Mouse (Mus musculus) gonadal fat pad, adult 2 months (tissue): ENCODE measurements around the gene Knop1. TPM values are rescaled to one million over a fixed set of nuclear protein-coding genes. Genes with fewer than 3 reads are reported as not detected.

Source experiments
- DNase-seq: peaks from one replicate; pipeline ENCODE4 v3.0.0-alpha.2; 2012; ENCODE audit warnings: low read depth
- polyA plus RNA-seq: library from polyadenylated mRNA; depleted of rRNA; stranded (reverse); fragments of >200 nt; gene quantifications from 2 replicates; pipeline ENCODE4 v1.2.3, GENCODE M21; 2012; rRNA removed

The Knop1 gene
- 10.1 and 12.9 TPM in 2 replicates for polyA plus RNA-seq

- DNase-seq: no peak
These were observed at the start of gene Knop1 for GRCm38 (mm10) chr7:118855877-118856304. Knop1 (minus strand) TSS chr7:118856254.

DNA sequence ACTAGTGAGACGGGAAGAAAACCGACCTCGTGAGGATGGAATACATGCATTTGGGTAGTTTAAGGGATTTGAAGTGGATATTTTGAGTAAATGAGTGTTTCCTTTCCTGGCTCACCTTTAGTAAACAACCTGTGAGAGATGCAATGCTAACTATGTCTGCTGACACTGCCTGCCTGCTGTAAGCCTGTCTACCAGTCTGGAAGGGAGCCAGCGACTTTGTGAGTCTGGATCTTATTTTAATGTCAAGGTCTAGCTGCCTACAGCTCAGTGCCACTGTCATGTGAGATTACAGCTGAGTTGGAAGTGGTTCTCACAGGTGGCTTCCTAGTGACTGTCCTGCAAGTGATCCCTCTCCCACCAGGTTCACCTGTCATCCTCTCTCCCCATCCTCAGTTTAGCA is 48.5 kb upstream of the Knop1 start:
- DNase-seq: no peak

DNA sequence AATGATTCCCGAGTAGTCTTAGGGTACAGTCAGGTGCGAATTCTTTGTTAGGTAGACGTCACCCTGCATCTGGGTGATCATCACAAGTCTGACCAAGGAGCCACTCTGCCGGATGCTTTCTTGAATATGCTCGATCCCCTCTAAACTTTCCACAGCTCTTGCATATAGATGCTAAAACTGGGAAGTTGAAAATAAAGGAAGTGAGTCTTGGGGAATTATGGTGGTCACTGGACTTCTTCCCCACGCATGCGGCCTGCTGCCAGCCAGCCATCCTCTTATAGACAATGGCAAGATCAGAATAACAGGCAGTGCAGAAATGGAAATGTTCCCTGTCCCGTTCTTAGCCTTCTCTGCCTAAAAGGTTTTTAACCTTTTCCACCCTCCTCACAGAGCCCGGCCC is 47.8 kb upstream of the Knop1 start:
- no peak for DNase-seq

GRCm38 (mm10) chr7:118902944-118903343 is 46.9 kb upstream of the Knop1 start:
- peak; percentile 63 for DNase-seq

DNA sequence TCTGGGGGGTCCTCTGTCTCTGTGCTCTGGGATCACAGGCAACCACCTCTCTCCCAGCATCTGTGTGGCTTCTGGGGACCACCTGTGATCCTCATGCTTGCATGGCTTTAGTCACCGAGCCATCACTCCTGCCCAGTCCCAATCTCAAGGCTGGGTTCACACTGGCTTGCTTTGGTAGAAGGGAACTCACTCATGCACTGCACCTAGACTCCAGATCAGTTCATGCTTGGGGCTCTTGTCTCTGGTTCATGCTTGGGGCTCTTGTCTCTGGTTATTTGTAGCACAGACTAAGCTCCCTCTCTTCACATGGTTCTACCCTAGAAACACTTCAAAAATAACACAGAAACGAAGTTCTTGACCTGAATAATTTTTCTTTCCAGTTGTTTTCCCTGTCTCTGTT is 44.0 kb upstream of the Knop1 start:
- no peak for DNase-seq

- no peak for DNase-seq
These were observed 42.0 kb upstream of the Knop1 start for GRCm38 (mm10) chr7:118898063-118898462.

DNA sequence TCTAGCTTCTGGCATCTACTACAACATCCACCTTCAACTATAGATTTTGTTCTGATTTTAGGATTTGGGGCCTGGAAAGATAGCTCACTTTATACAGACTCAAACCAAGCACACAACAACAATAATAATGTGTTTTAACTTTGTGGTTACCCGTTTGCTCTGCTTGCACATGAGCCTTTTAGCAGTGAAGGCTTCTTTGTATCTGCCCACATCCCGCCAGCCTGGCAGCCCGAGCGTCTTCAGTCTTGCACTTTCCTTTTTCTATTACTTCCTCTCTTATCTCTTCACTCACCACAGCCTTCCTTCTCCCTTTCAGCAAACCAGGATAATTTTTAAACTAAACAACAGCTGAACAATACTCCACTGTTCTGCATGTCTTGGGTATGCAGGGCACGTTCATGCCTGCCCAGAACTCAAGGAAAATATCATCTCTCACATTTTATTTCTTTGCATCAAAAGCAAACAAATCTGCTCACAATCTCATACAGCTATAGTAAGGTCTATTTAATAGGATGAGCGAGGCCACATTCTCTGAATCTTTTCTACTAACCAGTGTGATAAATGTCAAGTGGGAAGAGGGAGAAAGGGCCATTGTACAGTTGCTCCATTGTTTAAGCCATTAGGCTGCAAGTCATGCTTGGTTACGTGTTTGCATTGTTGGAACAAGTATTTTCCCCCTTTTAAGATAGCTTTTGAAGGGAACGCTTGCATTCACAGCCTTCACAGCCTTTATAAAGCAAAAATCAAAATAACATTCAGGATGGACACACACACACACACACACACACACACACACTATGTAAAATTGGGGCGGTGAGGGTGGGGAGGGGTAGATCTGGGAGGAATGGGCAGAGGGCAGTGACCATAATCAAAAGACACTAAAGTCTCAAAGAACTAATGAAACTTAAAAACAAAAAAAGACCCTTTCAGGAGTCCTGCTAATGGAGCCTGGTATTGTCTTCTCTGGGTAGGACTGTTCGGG is 39.7 kb upstream of the Knop1 start:
- no peak for DNase-seq

DNA sequence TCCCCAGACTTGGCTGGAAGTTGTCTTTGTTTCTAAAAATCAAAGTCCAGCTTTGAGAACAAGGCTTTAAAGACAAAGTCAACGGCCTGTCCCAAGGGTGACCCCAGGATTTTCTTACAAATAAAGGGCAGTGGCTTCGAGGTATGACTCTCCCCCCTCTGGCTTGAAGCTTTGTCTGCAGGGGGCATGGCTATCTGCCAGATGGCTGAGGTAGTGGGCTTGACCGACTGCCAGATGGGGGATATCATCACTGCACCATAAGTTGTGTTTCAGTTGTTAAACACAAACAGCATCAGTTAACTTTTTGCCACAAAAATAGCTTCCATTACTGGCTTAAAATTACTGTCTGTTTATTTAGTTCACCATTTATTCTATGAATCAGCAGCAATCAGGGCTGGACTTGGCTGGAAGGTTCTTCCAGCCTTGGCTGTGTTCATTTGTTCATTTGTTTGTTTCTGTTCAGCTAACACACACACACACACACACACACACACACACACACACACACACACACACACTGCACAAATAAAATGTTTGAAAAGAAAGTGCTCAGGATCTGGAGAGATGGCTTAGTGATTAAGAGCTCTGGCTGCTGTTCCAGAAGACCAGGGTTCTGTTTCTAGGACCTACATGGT is 33.1 kb upstream of the Knop1 start:
- DNase-seq: no peak

DNA sequence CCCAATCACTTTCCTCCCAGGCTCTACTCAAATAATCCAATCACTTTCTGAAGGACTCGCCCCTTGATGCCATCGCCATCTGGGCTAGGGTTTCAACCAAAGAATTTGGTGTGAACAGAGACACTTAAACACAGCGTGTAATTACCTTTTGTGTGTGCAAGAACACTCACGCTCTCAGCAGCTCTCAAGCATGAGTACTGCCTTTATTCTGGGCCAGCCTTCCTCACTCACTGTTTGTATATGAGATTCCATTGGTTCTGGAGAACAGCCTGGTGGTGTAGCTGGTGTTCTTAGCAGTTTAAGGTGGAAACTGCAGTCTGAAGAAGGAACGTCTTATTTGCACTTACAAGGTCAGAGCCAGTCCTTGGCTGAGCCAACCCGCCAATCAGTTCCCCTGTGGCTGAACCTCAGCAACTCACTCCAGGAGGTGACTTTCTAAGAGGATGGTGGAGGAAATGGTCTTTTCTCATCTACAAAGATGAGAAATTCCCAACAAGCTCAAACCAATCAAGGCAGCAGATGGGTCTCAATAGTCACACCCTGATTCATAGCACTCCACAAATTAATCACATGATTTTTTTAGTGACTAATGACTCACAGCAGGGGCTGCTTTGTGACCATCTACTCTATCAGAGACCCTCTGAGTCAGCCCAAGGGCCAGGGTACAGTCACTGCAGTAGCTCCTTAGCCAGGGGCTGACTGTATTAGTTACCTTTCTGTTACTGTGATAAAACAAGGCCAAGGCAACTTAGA is 31.4 kb upstream of the Knop1 start:
- DNase-seq: no peak

GRCm38 (mm10) chr7:118884969-118885368 is 28.9 kb upstream of the Knop1 start:
- no peak for DNase-seq

DNA sequence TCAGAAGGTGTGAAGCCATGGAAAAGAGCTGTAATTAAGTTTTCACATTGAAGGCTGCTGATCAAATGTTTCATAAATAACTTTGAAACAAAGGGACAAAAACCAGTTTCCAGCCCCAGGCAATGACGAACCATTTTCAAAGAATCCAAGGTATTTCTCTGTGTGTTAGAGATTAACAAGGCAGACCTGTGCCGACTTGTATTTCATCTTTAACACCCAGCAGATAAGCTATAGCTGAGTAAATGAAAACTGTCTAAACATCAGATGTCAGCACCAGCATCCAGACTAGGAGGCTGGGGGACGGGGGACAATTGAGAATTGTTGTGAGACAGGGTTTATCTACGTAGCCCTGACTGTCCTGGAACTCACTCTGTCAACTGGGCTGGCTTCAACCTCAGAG is 27.9 kb upstream of the Knop1 start:
- no peak for DNase-seq

- DNase-seq: no peak
These were observed 23.5 kb upstream of the Knop1 start for GRCm38 (mm10) chr7:118879466-118880029.

DNA sequence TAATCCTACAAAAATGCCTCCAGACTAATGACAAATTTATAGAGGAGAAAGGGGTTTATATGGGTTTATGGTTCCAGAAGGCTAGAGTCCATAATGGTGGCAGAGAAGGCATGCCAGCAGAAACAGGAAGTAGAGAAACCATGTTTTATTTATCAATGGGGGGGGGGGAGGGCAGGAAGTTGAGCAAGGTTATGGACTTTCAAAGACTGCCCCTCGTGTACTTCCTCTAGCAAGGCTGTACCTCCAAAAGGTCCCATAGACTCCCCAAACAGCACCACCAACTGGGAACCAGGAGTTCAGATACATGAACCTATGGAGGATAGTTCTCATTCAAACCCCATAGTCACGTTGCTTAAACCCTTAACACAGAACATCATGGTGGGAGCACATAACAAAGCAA is 9.3 kb upstream of the Knop1 start:
- no peak for DNase-seq

DNA sequence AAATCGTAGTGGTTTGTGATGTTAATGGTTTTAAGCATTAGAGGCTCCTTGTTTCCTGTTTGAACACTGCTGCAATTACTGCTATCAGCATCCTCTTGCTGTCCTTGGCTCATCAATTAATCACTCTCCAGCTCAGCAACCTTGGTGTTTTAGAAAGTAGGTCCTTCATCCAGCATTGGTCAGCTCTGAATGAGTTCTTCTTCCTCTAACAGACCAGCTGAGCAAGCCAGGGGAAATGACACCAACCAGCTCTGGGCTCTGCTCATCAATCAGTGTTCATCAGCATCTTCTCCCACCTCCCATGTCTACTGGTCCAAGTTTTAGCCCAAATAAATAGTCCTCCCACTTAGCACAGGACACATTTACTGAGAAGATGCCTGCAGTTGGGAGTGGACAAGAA is 2.6 kb upstream of the Knop1 start:
- DNase-seq: no peak

DNA sequence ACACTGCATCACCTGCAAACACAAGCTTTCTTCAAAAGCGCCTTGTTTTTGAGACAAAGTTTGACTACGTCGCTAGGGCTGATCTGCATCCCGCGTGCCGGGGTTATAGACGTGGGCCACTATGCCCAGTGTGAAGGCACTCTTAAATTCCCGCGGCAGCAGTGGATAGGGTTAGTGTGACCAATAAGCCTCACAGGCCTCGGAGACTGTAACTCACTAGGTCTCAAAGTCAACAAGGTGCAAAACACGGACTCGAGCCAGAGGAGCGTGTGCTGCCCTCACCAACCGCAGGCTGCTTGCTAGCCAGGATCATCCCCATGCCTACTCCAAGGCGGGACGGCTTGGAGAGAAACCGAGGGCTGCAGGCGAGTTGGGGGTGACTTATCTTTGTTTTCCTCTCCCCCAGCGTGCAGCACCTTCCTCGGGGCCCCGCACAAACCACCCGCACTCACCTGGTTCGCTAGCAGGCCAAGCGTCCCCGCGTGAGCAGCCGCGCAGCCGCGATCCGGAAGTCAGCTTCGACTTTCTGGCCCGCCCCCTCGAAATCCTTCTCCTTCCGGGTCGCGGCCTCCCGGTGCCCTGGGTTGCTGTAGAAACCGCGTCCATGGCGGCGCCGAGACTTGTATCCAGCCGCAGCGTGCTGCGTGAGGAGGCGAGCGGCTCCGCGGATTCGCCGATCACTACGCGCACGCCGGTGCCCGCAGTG is 730 bp downstream of the Knop1 start, which contains the start of gene Iqck:
Gene Iqck, plus strand, starts transcription at position 582 of the 706 bp plus-strand sequence.
- DNase-seq: no peak

GRCm38 (mm10) chr7:118854606-118855005 is 1.4 kb downstream of the Knop1 start:
- DNase-seq: no peak

GRCm38 (mm10) chr7:118852611-118853010 is 3.4 kb downstream of the Knop1 start:
- no peak for DNase-seq

DNA sequence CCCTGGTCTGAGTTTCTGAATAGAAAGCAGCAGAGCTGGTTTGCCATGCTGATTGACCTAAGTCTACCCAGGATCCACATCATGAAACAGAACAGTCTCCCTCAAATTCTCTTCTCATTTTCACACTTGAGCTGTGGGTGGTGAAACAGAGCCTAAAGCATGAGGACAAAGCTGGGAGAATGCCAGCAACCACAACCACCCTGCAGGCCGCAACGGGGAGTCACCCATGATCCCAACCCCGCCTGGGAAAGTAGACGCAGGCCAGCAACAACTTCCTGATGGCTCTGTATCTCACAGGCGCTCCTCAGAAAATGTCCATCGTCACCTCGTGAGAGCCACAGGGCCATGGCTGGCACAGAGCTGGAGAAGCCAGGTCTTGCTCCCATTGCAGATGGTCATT is 4.5 kb downstream of the Knop1 start:
- DNase-seq: no peak

GRCm38 (mm10) chr7:118850676-118851290 is 5.3 kb downstream of the Knop1 start:
- DNase-seq: no peak

DNA sequence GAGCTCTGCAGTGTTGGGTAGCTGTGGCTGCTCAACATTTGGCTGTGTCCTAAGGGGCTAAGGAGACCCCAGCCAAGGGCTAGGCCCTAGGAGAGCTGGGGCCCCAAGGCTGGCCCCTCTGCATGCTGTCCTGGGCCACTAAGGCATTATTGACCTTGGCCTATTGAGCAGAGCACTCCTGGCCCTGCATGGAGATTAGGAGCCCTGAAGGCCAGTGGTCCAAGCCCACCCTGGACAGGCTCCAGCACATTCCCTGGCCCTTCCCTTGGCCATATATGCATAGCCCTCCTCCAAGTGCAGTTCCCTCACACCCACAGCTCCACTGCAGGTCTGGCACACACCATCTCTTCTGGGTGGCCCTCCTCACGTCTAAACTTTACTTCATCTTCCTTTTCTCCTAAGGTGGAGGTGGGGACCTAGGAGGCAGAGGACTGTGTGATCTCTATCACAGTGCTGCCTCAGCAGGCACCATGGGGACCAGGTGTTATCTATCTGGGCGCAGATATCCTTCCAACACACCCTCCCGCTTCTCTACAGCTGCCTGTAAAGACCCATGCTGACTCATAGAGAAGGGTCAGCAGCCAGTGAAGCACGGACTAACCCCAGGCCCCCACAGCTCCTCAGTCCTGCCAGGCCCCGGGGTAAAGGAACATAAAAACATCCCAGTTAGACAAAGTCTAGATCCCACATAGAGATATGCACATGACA is 6.4 kb downstream of the Knop1 start:
- no peak for DNase-seq
